Mouse (Mus musculus): ENCODE measurements around the gene Itga2.

- TF ChIP-seq CTCF (IDR thresholded peaks at IDR 0.05; ENCODE audit: borderline replicate concordance, extremely low read depth, insufficient read depth, insufficient read length), result no peak
- no peak for TF ChIP-seq POLR2A (IDR thresholded peaks at IDR 0.05; ENCODE audit: borderline replicate concordance, extremely low read depth, insufficient read depth, insufficient read length, poor library complexity, severe bottlenecking)
Measured at GRCm38 (mm10) chr13:114809624-114810210, 122.2 kb downstream of the Itga2 start.

Measured in brain, embryonic 14.5 days (tissue).